Mouse (Mus musculus): ENCODE results near the gene Zfp653.

Zfp653 gene

GRCm38 (mm10) chr9:22017208-22017825 lies 53.9 kb downstream of the Zfp653 start:
- DNase-seq, result no peak

- DNase-seq, result no peak
Observed at GRCm38 (mm10) chr9:22016245-22016644, 54.9 kb downstream of the Zfp653 start.

- no peak for DNase-seq
Observed at GRCm38 (mm10) chr9:22012731-22013130, 58.4 kb downstream of the Zfp653 start.

DNA sequence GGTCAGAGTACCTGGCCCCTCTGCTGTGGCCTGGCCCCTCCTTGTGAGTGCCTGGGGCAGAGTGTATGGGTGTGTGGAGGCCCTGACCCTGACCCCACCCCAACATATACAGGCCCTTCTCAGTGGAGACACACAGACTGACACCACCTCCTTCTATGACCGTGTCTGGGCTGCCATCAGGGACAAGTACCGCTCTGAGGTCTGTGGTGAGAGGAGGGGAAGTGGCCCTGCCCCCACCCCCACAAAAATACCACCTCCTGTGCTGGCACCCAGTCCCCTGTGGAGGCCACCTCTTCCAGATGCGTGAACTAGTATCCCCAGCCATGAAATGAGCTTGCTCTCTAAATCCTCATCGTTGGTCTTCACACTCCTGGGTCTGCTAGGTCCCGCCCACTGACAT lies 60.1 kb downstream of the Zfp653 start:
- no peak for DNase-seq

Data from kidney, adult 18-20 months (tissue).